Mouse (Mus musculus) erythroblast, embryonic 14.5 days (primary cell): ENCODE measurements around the gene Gnai3.

Experiments used
- GATA1 ChIP-seq: IDR thresholded peaks from 2 replicates; pipeline ENCODE4 v1.6.1; 2012; ENCODE audit warnings: low read length, inconsistent platforms, mixed read lengths
- TAL1 ChIP-seq: IDR thresholded peaks from 3 replicates; pipeline ENCODE4 v1.6.1; 2012; ENCODE audit warnings: low read length, inconsistent platforms, mixed read lengths

DNA sequence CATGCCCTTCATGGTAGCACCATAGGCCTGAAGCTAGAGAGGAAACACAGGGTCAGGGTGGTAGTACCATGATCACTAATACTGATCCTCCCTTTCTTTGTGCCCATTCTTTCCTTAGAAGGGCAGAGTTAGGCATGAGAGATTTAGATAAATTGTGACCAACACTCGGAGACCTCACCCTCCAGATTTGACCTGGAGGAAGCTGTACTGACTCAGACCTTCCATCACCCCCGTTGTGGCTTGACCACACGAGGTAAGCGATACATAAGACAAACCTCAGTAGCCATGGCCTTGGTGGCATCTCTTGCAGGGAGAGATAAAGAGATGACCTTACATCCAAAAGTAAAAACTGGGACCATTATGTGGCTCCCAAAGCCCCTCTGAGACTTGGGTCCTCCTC, 49.3 kb upstream of the Gnai3 start:
- TF ChIP-seq GATA1 (no peak), TAL1 (no peak)
